Mouse (Mus musculus) thymus, adult 2 months (tissue): ENCODE results near the gene Golga1.

Source experiments
- CTCF ChIP-seq: fragments of 200-500 bp; IDR thresholded peaks from 2 replicates; pipeline ENCODE4 v1.5.1; 2012; ENCODE audit warnings: mild to moderate bottlenecking, control low read depth, low read length, moderate library complexity, borderline replicate concordance; ENCODE audit not compliant: control insufficient read depth, poor library complexity, insufficient read depth; ENCODE audit errors: extremely low read depth
- POLR2A ChIP-seq: fragments of 200-500 bp; IDR thresholded peaks from 2 replicates; pipeline ENCODE4 v1.6.1; 2012; ENCODE audit warnings: mild to moderate bottlenecking, low read length, control low read depth, moderate library complexity; ENCODE audit not compliant: control insufficient read depth, poor library complexity, insufficient read depth; ENCODE audit errors: extremely low read depth

DNA sequence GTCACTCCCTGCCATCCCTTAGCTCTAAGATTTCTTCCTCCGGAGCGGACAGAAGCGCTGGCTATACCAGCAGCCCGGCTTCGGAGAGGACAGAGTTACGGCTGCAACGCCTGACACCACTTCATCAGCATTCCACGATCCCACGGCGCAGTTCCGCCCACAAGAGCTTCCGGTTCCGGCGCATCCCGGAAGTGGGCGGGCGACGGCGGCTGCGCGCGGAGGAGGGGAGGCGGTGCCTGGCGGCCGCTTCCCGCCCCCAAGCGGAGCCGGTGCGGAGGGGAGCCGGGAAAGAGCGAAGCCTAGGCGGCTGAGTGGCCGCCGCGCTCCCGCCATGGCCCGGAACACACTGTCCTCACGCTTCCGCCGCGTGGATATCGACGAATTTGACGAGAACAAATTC is 57.5 kb downstream of the Golga1 start:
- TF ChIP-seq CTCF (no peak), POLR2A (peak; percentile 85)
